Mouse (Mus musculus) ES-E14 (cell line): ENCODE measurements around the gene Cemip2.

Source experiments
- CHD2 ChIP-seq: IDR thresholded peaks from 2 replicates; pipeline ENCODE4 v1.6.1; 2014; ENCODE audit warnings: mild to moderate bottlenecking, low read depth, low read length, inconsistent platforms
- MAFK ChIP-seq: IDR thresholded peaks from 2 replicates; pipeline ENCODE4 v1.6.1; 2014; ENCODE audit warnings: mild to moderate bottlenecking, low read depth, low read length, inconsistent platforms; ENCODE audit not compliant: insufficient read depth
- ZC3H11A ChIP-seq: IDR thresholded peaks from 2 replicates; pipeline ENCODE4 v1.6.1; 2012; ENCODE audit warnings: low read depth, mild to moderate bottlenecking, inconsistent platforms, low read length, borderline replicate concordance

GRCm38 (mm10) chr19:21862289-21862990, 84.3 kb downstream of the Cemip2 start:
- TF ChIP-seq MAFK (no peak), CHD2 (no peak), ZC3H11A (no peak)
